Mouse (Mus musculus) macrophage (primary cell): ENCODE measurements around the gene Slc39a11. TPM values are rescaled to one million over a fixed set of nuclear protein-coding genes. Genes with fewer than 3 reads are reported as not detected.
"Not testable (repeated sequence)": the region's sequence is repeated elsewhere in the genome, so short reads cannot be mapped to it uniquely, and the experiment has no call there.

Experiments used
- H3K27ac ChIP-seq: fragments of 350-480 bp; formaldehyde crosslinking; 2 replicates; pipeline ENCODE4 v1.9.0; 2021
- H3K36me3 ChIP-seq: fragments of 350-480 bp; formaldehyde crosslinking; 2 replicates; pipeline ENCODE4 v1.9.0; 2021; ENCODE audit errors: inconsistent target
- H3K4me3 ChIP-seq: fragments of 350-480 bp; formaldehyde crosslinking; 2 replicates; pipeline ENCODE4 v1.9.0; 2021; ENCODE audit errors: inconsistent target
- H3K79me2 ChIP-seq: fragments of 350-480 bp; formaldehyde crosslinking; 2 replicates; pipeline ENCODE4 v1.9.0; 2021; ENCODE audit errors: inconsistent target
- WGBS: methylation state at CpG from one replicate; pipeline ENCODE4 v1.1.7; 2026; ENCODE audit warnings: inconsistent platforms; ENCODE audit not compliant: missing documents; 5-methylcytosine and 5-hydroxymethylcytosine counted together
- polyA plus RNA-seq: library from polyadenylated mRNA; stranded (reverse); fragments of 250-400 nt; gene quantifications from 3 replicates; pipeline ENCODE4 v1.2.4, GENCODE M21; 2018; ENCODE audit warnings: inconsistent platforms

The Slc39a11 gene
- polyA plus RNA-seq, 1 experiment from 2014 or later = 21.0 TPM

GRCm38 (mm10) chr11:113571616-113572015 is 78.3 kb downstream of the Slc39a11 start:
- no peaks in the 10 kb centered on the region for H3K79me2 ChIP-seq
- H3K4me3 ChIP-seq = no peak overlapping the region
- H3K27ac ChIP-seq = no peak overlapping the region
- no peaks in the 10 kb centered on the region for H3K36me3 ChIP-seq

GRCm38 (mm10) chr11:113568999-113569398 is 80.9 kb downstream of the Slc39a11 start:
- H3K36me3 ChIP-seq = no peaks in the 10 kb centered on the region
- no peaks in the 10 kb centered on the region for H3K79me2 ChIP-seq
- H3K4me3 ChIP-seq = no peak overlapping the region
- WGBS = 13% methylated on average over 1 of the region's 1 CpGs
- H3K27ac ChIP-seq = no peak overlapping the region

GRCm38 (mm10) chr11:113567926-113568325 is 82.0 kb downstream of the Slc39a11 start:
- 96% methylated on average over 2 of the region's 2 CpGs for WGBS
- H3K4me3 ChIP-seq, H3K27ac ChIP-seq, H3K36me3 ChIP-seq, H3K79me2 ChIP-seq: not testable (repeated sequence)

GRCm38 (mm10) chr11:113565006-113565995 is 84.6 kb downstream of the Slc39a11 start:
- peak overlapping the region; percentile 77 for H3K4me3 ChIP-seq
- WGBS = 7% methylated on average over 32 of the region's 34 CpGs
- H3K36me3 ChIP-seq = no peaks in the 10 kb centered on the region
- H3K27ac ChIP-seq = no peak overlapping the region
- H3K79me2 ChIP-seq = no peaks in the 10 kb centered on the region

GRCm38 (mm10) chr11:113562326-113562725 is 87.6 kb downstream of the Slc39a11 start:
- Histone ChIP-seq H3K79me2 (no peaks in the 10 kb centered on the region), H3K36me3 (no peaks in the 10 kb centered on the region), H3K4me3 (no peak overlapping the region), H3K27ac (no peak overlapping the region)
- WGBS = 97% methylated on average over 8 of the region's 8 CpGs

GRCm38 (mm10) chr11:113560150-113560549 is 89.7 kb downstream of the Slc39a11 start:
- 92% methylated on average over 4 of the region's 4 CpGs for WGBS
- no peaks in the 10 kb centered on the region for H3K36me3 ChIP-seq
- H3K27ac ChIP-seq = no peak overlapping the region
- no peaks in the 10 kb centered on the region for H3K79me2 ChIP-seq
- H3K4me3 ChIP-seq = no peak overlapping the region

GRCm38 (mm10) chr11:113558505-113558904 is 91.4 kb downstream of the Slc39a11 start:
- WGBS = 95% methylated on average over 12 of the region's 12 CpGs

GRCm38 (mm10) chr11:113556142-113556541 is 93.7 kb downstream of the Slc39a11 start:
- no peaks in the 10 kb centered on the region for H3K79me2 ChIP-seq
- H3K4me3 ChIP-seq = no peak overlapping the region
- WGBS = 37% methylated on average over 12 of the region's 12 CpGs
- H3K36me3 ChIP-seq = no peaks in the 10 kb centered on the region
- no peak overlapping the region for H3K27ac ChIP-seq

More at GRCm38 (mm10) chr11:113558505-113558904, 91.4 kb downstream of the Slc39a11 start:
- H3K79me2 ChIP-seq = no peaks in the 10 kb centered on the region
- H3K36me3 ChIP-seq = no peaks in the 10 kb centered on the region
- H3K27ac ChIP-seq = no peak overlapping the region
- no peak overlapping the region for H3K4me3 ChIP-seq

GRCm38 (mm10) chr11:113554701-113555360 is 95.0 kb downstream of the Slc39a11 start:
- Histone ChIP-seq H3K36me3 (no peaks in the 10 kb centered on the region), H3K27ac (no peak overlapping the region), H3K4me3 (no peak overlapping the region), H3K79me2 (no peaks in the 10 kb centered on the region)
- 68% methylated on average over 7 of the region's 7 CpGs for WGBS

- WGBS = 94% methylated on average over 7 of the region's 7 CpGs
Measured at GRCm38 (mm10) chr11:113554194-113554593, 95.7 kb downstream of the Slc39a11 start.

GRCm38 (mm10) chr11:113553605-113554004 is 96.3 kb downstream of the Slc39a11 start:
- 93% methylated on average over 13 of the region's 13 CpGs for WGBS
- H3K4me3 ChIP-seq = no peak overlapping the region
- H3K79me2 ChIP-seq = no peaks in the 10 kb centered on the region
- H3K27ac ChIP-seq = no peak overlapping the region
- H3K36me3 ChIP-seq = no peaks in the 10 kb centered on the region

More at GRCm38 (mm10) chr11:113554194-113554593, 95.7 kb downstream of the Slc39a11 start:
- no peak overlapping the region for H3K27ac ChIP-seq
- H3K79me2 ChIP-seq = no peaks in the 10 kb centered on the region
- no peaks in the 10 kb centered on the region for H3K36me3 ChIP-seq
- no peak overlapping the region for H3K4me3 ChIP-seq

GRCm38 (mm10) chr11:113552539-113552938 is 97.3 kb downstream of the Slc39a11 start:
- H3K27ac ChIP-seq = no peak overlapping the region
- H3K36me3 ChIP-seq = no peaks in the 10 kb centered on the region
- 94% methylated on average over 10 of the region's 10 CpGs for WGBS
- H3K79me2 ChIP-seq = no peaks in the 10 kb centered on the region
- H3K4me3 ChIP-seq = no peak overlapping the region

GRCm38 (mm10) chr11:113546217-113546877 is 103.5 kb downstream of the Slc39a11 start:
- no peaks in the 10 kb centered on the region for H3K79me2 ChIP-seq
- H3K4me3 ChIP-seq = no peak overlapping the region
- H3K27ac ChIP-seq = no peak overlapping the region
- WGBS = 72% methylated on average over 10 of the region's 11 CpGs
- no peaks in the 10 kb centered on the region for H3K36me3 ChIP-seq

- Histone ChIP-seq H3K79me2 (no peaks in the 10 kb centered on the region), H3K36me3 (no peaks in the 10 kb centered on the region), H3K4me3 (no peak overlapping the region), H3K27ac (peak overlapping the region; percentile 60)
- 13% methylated on average over 10 of the region's 11 CpGs for WGBS
Measured at GRCm38 (mm10) chr11:113544017-113544640, 105.8 kb downstream of the Slc39a11 start.
